Mouse (Mus musculus) forebrain, embryonic 16.5 days (tissue): ENCODE data around the gene Akr1cl. TPM values are rescaled to one million over a fixed set of nuclear protein-coding genes. Genes with fewer than 3 reads are reported as not detected.

Experiments
- ATAC-seq: fragments of 200-750 bp; cut with Nextera tagmentation; 2 replicates; pipeline ENCODE4 v1.8.0; 2017; ENCODE audit warnings: mild to moderate bottlenecking, moderate library complexity
- H3K27ac ChIP-seq: fragments of 300-500 bp; sonication (generic); 2 replicates; pipeline ENCODE4 v1.5.1; 2014; ENCODE audit warnings: low read length, control low read depth
- H3K27me3 ChIP-seq: fragments of 300-500 bp; sonication (generic); replicated peaks from 2 replicates; pipeline ENCODE4 v1.6.1; 2014; ENCODE audit warnings: low read length; ENCODE audit not compliant: control insufficient read depth, insufficient read depth
- H3K36me3 ChIP-seq: fragments of 300-500 bp; sonication (generic); 2 replicates; pipeline ENCODE4 v1.6.1; 2014; ENCODE audit not compliant: control insufficient read depth, insufficient read depth
- H3K4me1 ChIP-seq: fragments of 300-500 bp; sonication (generic); replicated peaks from 2 replicates; pipeline ENCODE4 v1.6.1; 2014; ENCODE audit warnings: low read length; ENCODE audit not compliant: control insufficient read depth, insufficient read depth
- H3K4me2 ChIP-seq: fragments of 300-500 bp; sonication (generic); 2 replicates; pipeline ENCODE4 v1.6.1; 2014; ENCODE audit warnings: mild to moderate bottlenecking, low read length, control low read depth
- H3K4me3 ChIP-seq: fragments of 300-500 bp; sonication (generic); replicated peaks from 2 replicates; pipeline ENCODE4 v1.5.1; 2014; ENCODE audit warnings: mild to moderate bottlenecking, low read length, control low read depth
- H3K9ac ChIP-seq: fragments of 300-500 bp; sonication (generic); replicated peaks from 2 replicates; pipeline ENCODE4 v1.6.1; 2014; ENCODE audit warnings: low read depth, low read length, control low read depth
- H3K9me3 ChIP-seq: fragments of 300-500 bp; sonication (generic); 2 replicates; pipeline ENCODE4 v1.6.1; 2016; ENCODE audit warnings: low read length; ENCODE audit not compliant: control insufficient read depth
- WGBS: fragments of 180-500 bp; shearing (Covaris S2); extraction: QIAGEN DNeasy Blood & Tissue Kit; methylation state at CpG from one replicate; pipeline ENCODE4 v1.1.7; 2014; 5-methylcytosine and 5-hydroxymethylcytosine counted together
- polyA plus RNA-seq: library from polyadenylated mRNA; unstranded; fragments of >200 nt; fragmentation: Nextera tagmentation; extraction: Ambion mirVana; gene quantifications from 2 replicates; pipeline ENCODE4 v1.2.1, GENCODE M21; 2015

The Akr1cl gene
- polyA plus RNA-seq, 1 experiment from 2014 or later = not detected

GRCm38 (mm10) chr1:65048781-65049180 is 16.2 kb upstream of the Akr1cl start:
- Histone ChIP-seq H3K9me3 (no peaks in the 10 kb centered on the region), H3K4me2 (no peak overlapping the region), H3K9ac (no peak overlapping the region), H3K27ac (no peak overlapping the region), H3K4me3 (no peak overlapping the region), H3K4me1 (no peaks in the 10 kb centered on the region), H3K36me3 (no peaks in the 10 kb centered on the region), H3K27me3 (no peaks in the 10 kb centered on the region)
- 55% methylated on average over 12 of the region's 12 CpGs for WGBS
- ATAC-seq = no peak

- WGBS = 39% methylated on average over 8 of the region's 8 CpGs
- no peak overlapping the region; the same call in 1 of the 2 replicates for H3K4me2 ChIP-seq
- no peak for ATAC-seq
Measured at GRCm38 (mm10) chr1:65046401-65047109, 14.0 kb upstream of the Akr1cl start.

GRCm38 (mm10) chr1:65043433-65043832 is 10.9 kb upstream of the Akr1cl start:
- H3K4me3 ChIP-seq = no peak overlapping the region
- no peaks in the 10 kb centered on the region for H3K27me3 ChIP-seq
- no peaks in the 10 kb centered on the region for H3K36me3 ChIP-seq
- H3K4me2 ChIP-seq = no peak overlapping the region
- no peak for ATAC-seq
- H3K4me1 ChIP-seq = no peaks in the 10 kb centered on the region
- H3K9me3 ChIP-seq = no peaks in the 10 kb centered on the region
- H3K9ac ChIP-seq = no peak overlapping the region
- WGBS = 78% methylated on average over 2 of the region's 2 CpGs
- no peak overlapping the region for H3K27ac ChIP-seq

More at GRCm38 (mm10) chr1:65046401-65047109, 14.0 kb upstream of the Akr1cl start:
- H3K27me3 ChIP-seq = no peaks in the 10 kb centered on the region
- H3K9ac ChIP-seq = no peak overlapping the region
- no peaks in the 10 kb centered on the region for H3K4me1 ChIP-seq
- no peak overlapping the region for H3K27ac ChIP-seq
- H3K36me3 ChIP-seq = no peaks in the 10 kb centered on the region
- H3K9me3 ChIP-seq = no peaks in the 10 kb centered on the region
- H3K4me3 ChIP-seq = no peak overlapping the region

- no peaks in the 10 kb centered on the region for H3K36me3 ChIP-seq
- no peaks in the 10 kb centered on the region for H3K9me3 ChIP-seq
- WGBS = 98% methylated on average over 3 of the region's 3 CpGs
- no peak overlapping the region for H3K4me3 ChIP-seq
- H3K27ac ChIP-seq = no peak overlapping the region
- H3K4me1 ChIP-seq = no peaks in the 10 kb centered on the region
- no peak overlapping the region for H3K9ac ChIP-seq
- no peaks in the 10 kb centered on the region for H3K27me3 ChIP-seq
- H3K4me2 ChIP-seq = no peak overlapping the region
- no peak for ATAC-seq
Measured at GRCm38 (mm10) chr1:65041837-65042236, 9.3 kb upstream of the Akr1cl start.

GRCm38 (mm10) chr1:65040806-65041205 is 8.2 kb upstream of the Akr1cl start:
- no peak for ATAC-seq
- 82% methylated on average over 6 of the region's 6 CpGs for WGBS

GRCm38 (mm10) chr1:65039679-65040078 is 7.1 kb upstream of the Akr1cl start:
- Histone ChIP-seq H3K4me2 (no peak overlapping the region), H3K9ac (no peak overlapping the region), H3K9me3 (no peaks in the 10 kb centered on the region), H3K4me3 (no peak overlapping the region), H3K4me1 (no peaks in the 10 kb centered on the region), H3K27me3 (no peaks in the 10 kb centered on the region), H3K27ac (no peak overlapping the region), H3K36me3 (no peaks in the 10 kb centered on the region)
- ATAC-seq = no peak
- 84% methylated on average over 3 of the region's 3 CpGs for WGBS

More at GRCm38 (mm10) chr1:65040806-65041205, 8.2 kb upstream of the Akr1cl start:
- no peaks in the 10 kb centered on the region for H3K36me3 ChIP-seq
- H3K27ac ChIP-seq = no peak overlapping the region
- H3K4me2 ChIP-seq = no peak overlapping the region
- H3K9me3 ChIP-seq = no peaks in the 10 kb centered on the region
- no peak overlapping the region for H3K9ac ChIP-seq
- H3K4me1 ChIP-seq = no peaks in the 10 kb centered on the region
- no peaks in the 10 kb centered on the region for H3K27me3 ChIP-seq
- no peak overlapping the region for H3K4me3 ChIP-seq

- Histone ChIP-seq H3K4me1 (no peaks in the 10 kb centered on the region), H3K9ac (no peak overlapping the region), H3K27me3 (no peaks in the 10 kb centered on the region), H3K27ac (no peak overlapping the region), H3K9me3 (no peaks in the 10 kb centered on the region), H3K4me2 (no peak overlapping the region), H3K36me3 (no peaks in the 10 kb centered on the region), H3K4me3 (no peak overlapping the region)
- ATAC-seq = no peak
- WGBS = 83% methylated on average over 2 of the region's 2 CpGs
Measured at GRCm38 (mm10) chr1:65037542-65037941, 5.0 kb upstream of the Akr1cl start.

- no peaks in the 10 kb centered on the region for H3K9me3 ChIP-seq
- no peak overlapping the region for H3K9ac ChIP-seq
- no peak for ATAC-seq
- no peaks in the 10 kb centered on the region for H3K27me3 ChIP-seq
- no peak overlapping the region for H3K27ac ChIP-seq
- 27% methylated on average over 3 of the region's 3 CpGs for WGBS
- H3K4me1 ChIP-seq = no peaks in the 10 kb centered on the region
- no peak overlapping the region for H3K4me3 ChIP-seq
- no peaks in the 10 kb centered on the region for H3K36me3 ChIP-seq
- H3K4me2 ChIP-seq = no peak overlapping the region
Measured at GRCm38 (mm10) chr1:65035513-65035912, 3.0 kb upstream of the Akr1cl start.

- Histone ChIP-seq H3K4me1 (no peaks in the 10 kb centered on the region), H3K9ac (no peak overlapping the region), H3K4me3 (no peak overlapping the region), H3K27me3 (no peaks in the 10 kb centered on the region), H3K9me3 (no peaks in the 10 kb centered on the region), H3K4me2 (no peak overlapping the region), H3K27ac (no peak overlapping the region), H3K36me3 (no peaks in the 10 kb centered on the region)
- WGBS = 67% methylated on average over 9 of the region's 9 CpGs
- ATAC-seq = no peak
Measured at GRCm38 (mm10) chr1:65028206-65028605, 4.4 kb downstream of the Akr1cl start.

GRCm38 (mm10) chr1:65012726-65013125 is 19.8 kb downstream of the Akr1cl start:
- Histone ChIP-seq H3K27ac (no peak overlapping the region), H3K4me2 (no peak overlapping the region), H3K36me3 (no peaks in the 10 kb centered on the region), H3K9me3 (no peaks in the 10 kb centered on the region), H3K4me1 (no peaks in the 10 kb centered on the region), H3K9ac (no peak overlapping the region), H3K4me3 (no peak overlapping the region), H3K27me3 (no peaks in the 10 kb centered on the region)
- 76% methylated on average over 4 of the region's 4 CpGs for WGBS
- ATAC-seq = no peak
